Mouse (Mus musculus) embryo, embryonic 10 days (tissue): ENCODE results near the gene Nectin2.

Experiments used
- DNase-seq: peaks from one replicate; pipeline ENCODE4 v3.0.0-alpha.2; 2015; ENCODE audit warnings: low spot score

Gene Nectin2

GRCm38 (mm10) chr7:19743791-19744190 lies 6.5 kb downstream of the Nectin2 start:
- DNase-seq: no peak

GRCm38 (mm10) chr7:19742468-19742867 lies 7.8 kb downstream of the Nectin2 start:
- DNase-seq: no peak

GRCm38 (mm10) chr7:19741329-19742031 lies 8.8 kb downstream of the Nectin2 start:
- DNase-seq: peak; percentile 76

- DNase-seq: no peak
These were observed 10.0 kb downstream of the Nectin2 start for GRCm38 (mm10) chr7:19740269-19740668.

GRCm38 (mm10) chr7:19738771-19739170 lies 11.5 kb downstream of the Nectin2 start:
- DNase-seq: no peak

GRCm38 (mm10) chr7:19736389-19737057 lies 13.8 kb downstream of the Nectin2 start:
- DNase-seq: no peak

DNA sequence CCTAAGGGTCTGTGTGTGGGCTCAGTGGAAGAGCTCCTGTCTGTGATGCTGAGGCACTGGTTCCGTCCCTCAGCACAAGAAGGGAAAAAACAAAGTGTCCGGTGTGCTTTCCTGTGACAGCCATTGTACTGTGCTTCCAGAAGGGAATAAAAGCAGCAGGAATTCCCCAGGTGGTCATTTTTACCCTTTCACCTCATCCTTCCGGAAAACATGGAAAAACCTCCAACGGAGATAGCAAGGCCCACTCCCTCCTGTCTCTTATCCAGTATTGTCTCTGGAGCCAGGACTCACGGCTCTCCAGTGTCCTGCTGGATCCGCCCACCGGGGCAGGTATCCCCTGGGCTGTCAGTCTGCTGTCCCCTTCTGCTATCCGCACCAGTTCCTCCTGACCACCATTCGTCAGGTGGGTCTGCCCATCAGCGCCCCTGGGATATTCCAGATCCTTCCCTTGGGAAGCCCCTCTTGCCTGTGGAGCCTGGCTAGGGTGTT lies 16.1 kb downstream of the Nectin2 start:
- DNase-seq: no peak

- no peak for DNase-seq
These were observed 23.7 kb downstream of the Nectin2 start for GRCm38 (mm10) chr7:19726541-19726940.

- DNase-seq: no peak
These were observed 26.1 kb downstream of the Nectin2 start for GRCm38 (mm10) chr7:19724167-19724566.

DNA sequence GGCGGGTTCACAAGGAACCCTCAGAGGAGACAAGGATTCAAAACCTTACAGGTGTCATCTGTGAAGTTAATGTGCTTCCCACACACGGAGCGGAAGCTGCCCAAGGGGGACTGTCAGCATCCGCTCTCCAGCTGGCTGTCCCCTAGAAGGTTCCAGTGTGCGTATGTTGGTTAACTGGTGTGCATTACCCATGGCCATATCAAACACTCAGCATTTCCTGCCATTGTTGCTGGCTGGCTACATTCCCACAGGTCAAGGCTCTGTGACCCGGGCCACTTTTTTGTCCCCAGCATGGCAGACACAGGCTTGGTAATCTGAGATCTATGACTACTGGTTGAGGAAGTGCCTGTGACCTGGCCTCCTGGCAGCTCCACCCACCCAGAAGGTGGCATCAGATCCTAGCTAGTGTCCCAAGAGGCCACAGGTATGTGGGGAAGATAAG lies 27.5 kb downstream of the Nectin2 start:
- peak; percentile 28 for DNase-seq

DNA sequence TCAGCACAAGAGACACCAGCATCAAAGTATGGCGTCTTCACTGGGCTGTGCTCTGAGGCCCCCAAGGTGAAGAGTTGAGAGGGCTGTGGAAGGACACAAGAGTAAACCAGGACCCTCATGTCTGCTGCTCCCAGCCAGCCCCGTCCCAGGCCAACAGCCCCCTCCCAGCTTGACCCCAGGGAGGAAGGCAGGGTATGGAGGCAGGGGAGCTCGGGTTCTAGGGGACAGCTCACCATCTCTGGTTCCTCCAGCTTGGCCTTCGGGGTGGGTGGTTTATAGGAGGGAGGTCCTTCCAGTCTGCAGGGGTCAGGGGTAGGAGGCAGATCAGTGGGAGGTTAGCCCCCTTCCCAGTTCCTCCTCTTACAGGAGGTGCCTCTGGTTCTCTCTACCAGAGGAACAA lies 31.1 kb downstream of the Nectin2 start:
- DNase-seq: no peak

DNA sequence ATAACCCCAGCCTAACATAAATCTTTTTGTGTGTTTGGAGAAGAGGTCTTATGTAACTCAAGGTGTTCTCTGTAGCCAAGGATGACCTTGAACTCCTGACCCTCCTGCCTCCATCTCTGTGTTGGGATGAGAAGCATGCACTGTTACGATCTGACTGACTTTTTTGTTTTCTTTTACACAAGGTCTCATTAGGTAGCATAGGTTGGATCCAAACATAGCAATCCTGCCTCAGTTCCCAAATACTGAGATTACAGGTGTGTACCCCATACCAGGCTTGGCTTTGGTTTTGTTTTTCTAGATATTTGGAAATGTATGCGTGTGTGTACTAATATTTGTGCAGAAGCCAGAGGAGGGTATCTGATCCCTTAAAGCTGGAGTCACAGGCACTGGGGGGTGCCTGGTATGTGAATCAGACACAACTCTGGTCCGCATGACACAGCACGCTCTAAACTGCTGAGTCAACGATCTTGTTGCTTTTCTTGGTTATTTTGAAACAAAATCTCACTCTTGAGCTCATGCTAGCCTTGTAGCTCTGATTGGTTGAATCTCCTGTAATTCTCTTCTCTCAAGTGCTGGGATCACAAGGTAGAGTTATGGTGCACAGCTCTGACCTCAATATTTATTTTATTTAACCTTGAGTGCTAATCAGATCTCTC lies 31.9 kb downstream of the Nectin2 start:
- DNase-seq: no peak

DNA sequence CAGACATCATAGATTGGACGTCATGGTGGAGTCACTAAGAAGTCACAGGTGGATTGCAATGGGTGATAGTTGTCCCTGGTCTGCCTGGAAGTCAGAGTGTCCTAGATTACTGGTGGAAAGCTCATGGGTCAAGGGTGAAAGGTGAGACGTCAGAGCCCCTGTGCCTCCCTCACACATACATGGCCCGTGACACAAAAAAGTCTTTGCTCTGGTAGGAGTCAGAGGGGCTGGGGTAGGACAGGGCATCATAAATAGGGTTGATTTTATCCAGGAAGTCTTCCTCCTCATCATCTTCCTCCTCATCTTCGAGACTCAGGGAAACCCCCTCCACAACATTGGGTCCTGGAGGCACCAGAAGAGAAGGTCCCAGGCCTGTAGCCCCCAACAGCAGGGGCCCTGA lies 32.9 kb downstream of the Nectin2 start:
- DNase-seq: no peak

DNA sequence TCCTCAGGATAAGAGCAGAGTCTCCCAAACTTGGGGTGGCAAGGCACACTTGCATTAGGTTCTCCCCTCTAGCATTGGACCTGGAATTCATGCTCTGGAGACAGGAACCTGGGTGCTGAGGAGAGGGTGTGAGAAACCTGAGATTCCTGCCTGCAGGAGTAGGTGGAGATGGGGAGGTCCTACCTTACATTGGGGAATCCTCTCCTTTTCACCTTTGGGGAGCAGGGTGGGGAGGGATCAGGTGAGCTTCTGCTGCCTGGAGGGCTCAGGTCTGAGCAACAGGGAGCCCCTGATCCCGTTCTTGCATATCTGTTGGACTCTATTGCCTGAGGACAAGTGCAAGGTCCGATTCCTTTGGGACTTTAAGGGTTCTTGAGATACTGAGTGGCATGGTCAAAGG lies 33.5 kb downstream of the Nectin2 start:
- no peak for DNase-seq

DNA sequence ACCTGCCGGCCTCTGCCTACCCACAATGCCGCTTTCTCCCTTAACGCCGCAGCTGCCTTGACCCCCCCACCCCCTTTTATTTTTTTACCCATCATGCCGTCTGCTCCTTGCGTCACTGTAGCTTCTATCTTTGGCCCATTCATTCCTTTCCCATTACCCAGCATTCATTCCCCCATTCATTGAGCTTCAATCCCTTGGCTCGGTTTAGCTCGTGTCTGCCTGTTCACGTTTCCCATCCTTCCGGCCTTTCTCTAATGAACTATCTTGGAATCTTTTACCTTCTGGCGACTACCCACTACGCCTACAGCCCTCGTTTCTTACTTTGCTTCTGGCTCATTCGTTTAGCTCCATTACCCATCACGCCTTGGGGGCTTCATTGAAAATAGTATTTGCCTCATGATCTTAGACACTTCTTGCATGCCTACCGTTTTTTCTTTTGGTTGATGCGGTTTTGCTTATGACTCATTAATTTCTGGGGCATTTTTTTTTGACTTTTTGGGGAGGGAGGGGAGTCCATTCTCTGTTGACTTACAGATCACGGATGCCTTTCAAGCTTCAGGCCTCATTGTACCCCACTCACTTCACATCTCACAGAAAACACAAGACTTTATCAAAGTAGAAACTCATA lies 34.1 kb downstream of the Nectin2 start:
- no peak for DNase-seq

DNA sequence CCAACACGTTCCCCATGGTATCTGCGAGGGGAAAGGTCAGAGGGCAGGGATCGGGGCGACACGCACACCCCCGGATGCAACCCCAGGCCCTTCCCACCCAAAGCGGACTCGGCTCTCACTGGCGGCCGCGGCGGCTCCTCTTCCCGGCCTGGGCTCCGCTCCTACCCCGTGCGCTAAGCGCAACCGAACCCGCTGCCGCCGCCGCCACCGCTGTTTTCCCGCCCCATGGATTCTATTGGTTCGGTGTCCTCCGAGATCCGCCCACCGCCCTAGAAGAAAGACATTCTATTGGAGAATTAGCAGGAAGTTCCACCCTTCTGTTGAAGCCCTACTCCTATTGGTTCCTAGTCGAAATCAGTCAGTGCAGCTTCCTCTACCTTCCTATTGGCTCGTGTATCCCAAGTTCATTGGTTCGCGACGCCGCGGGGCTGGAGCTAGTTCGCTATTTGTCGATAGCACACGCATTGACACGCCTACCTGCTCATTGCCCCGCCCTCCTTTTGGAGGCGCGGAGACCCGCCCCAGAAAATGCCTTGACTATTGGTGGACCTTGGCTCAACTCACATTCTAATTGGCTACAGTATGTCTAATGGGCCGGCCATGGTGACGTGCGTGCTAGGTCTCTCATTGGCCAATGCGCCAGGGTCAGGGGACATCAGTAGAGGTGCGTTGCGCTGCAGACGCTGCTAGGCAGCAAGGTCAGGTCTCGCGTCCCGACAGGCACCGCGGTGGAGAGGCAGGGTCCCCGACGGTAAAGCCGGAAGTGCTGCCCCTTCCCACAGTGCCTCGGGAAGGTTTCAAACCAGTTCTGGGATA lies 34.8 kb downstream of the Nectin2 start, which contains the start of gene Tomm40:
TSS of gene Tomm40 (minus strand) at position 200 of the 816 bp plus-strand sequence.
- DNase-seq: peak; percentile 100

- DNase-seq: peak; percentile 30
These were observed 35.4 kb downstream of the Nectin2 start for GRCm38 (mm10) chr7:19714836-19715235.

- no peak for DNase-seq
These were observed 36.7 kb downstream of the Nectin2 start for GRCm38 (mm10) chr7:19713598-19713997.

DNA sequence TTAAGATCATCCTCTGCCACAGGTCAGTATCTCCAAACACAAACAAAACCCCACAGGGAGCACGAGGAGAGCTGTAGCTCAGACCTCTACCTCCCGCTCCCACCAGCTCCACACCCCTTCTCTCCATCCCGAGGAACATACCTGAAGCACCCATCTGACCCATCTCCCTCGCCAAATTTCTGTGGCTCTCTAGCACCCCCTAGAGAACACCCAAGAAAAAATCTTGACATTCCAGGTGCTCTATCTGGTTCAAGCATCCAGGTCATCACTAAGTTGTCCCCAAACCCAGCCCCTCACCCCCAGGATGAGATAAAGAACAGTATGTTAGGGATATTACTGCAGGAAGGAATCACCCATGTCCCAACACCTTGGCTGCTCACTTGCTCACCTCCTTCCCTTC lies 37.1 kb downstream of the Nectin2 start:
- DNase-seq: no peak

GRCm38 (mm10) chr7:19712414-19712813 lies 37.9 kb downstream of the Nectin2 start:
- DNase-seq: peak; percentile 42

GRCm38 (mm10) chr7:19710650-19711049 lies 39.6 kb downstream of the Nectin2 start:
- DNase-seq: no peak

GRCm38 (mm10) chr7:19705271-19705670 lies 45.0 kb downstream of the Nectin2 start:
- DNase-seq: no peak
